Mouse (Mus musculus): Measurements from ENCODE around the gene Fhod1. TPM values are rescaled to one million over a fixed set of nuclear protein-coding genes. Genes with fewer than 3 reads are reported as not detected.

Fhod1 gene
- total RNA-seq, 2 experiments from 2014 or later = 5.1 to 12.6 TPM

- no peak for ATAC-seq (ENCODE audit: poor library complexity, severe bottlenecking)
These were observed 2.4 kb upstream of the Fhod1 start for GRCm38 (mm10) chr8:105350186-105350585.

- ATAC-seq (ENCODE audit: poor library complexity, severe bottlenecking) = no peak
These were observed 1.5 kb upstream of the Fhod1 start for GRCm38 (mm10) chr8:105349096-105349771.

- no peak for ATAC-seq (ENCODE audit: poor library complexity, severe bottlenecking)
These were observed 820 bp upstream of the Fhod1 start, which contains the start of gene Slc9a5 for GRCm38 (mm10) chr8:105348450-105349095. TSS of gene Slc9a5 (plus strand) at chr8:105348843.

- ATAC-seq (ENCODE audit: poor library complexity, severe bottlenecking) = 0 out of 2 replicates have a peak, but pooled peaks have one; percentile 0
These were observed 934 bp downstream of the Fhod1 start for GRCm38 (mm10) chr8:105346611-105347427.

GRCm38 (mm10) chr8:105345061-105345975, 2.4 kb downstream of the Fhod1 start:
- ATAC-seq (ENCODE audit: poor library complexity, severe bottlenecking) = peak; percentile 53

DNA sequence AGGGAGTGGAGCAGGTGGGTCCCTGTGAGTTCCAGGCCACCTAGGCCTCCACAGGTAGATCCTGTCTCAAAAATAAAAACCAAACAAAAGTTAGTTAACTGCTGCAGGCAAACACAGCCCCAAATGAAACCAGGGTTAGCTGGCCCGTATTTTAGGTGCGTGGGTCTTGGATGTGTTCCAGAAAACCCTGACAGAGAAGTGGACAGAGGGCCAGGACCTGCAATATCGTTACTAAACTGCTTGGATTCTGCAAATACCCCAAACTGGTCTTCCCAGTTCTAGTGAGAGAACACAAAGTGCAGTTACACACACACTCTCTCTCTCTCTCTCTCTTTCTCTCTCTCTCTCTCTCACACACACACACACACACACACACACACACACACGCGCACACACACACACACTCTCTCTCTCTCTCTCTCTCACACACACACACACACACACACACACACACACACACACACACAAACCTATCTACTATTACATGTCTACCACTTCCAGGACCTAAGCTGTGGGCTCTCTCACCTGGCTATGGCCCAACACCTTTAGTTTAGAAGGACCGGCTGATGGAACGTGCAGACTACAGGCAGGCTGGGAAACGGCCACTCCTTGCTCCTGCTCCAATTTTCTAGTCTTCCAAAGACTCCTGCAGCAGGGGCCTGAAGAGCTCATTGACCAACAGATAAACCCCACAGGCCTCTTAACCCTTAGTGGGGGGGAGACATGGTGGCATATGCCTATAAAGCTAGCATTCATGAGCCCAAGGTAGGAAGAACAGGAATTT, 3.8 kb downstream of the Fhod1 start:
- ATAC-seq (ENCODE audit: poor library complexity, severe bottlenecking) = no peak

DNA sequence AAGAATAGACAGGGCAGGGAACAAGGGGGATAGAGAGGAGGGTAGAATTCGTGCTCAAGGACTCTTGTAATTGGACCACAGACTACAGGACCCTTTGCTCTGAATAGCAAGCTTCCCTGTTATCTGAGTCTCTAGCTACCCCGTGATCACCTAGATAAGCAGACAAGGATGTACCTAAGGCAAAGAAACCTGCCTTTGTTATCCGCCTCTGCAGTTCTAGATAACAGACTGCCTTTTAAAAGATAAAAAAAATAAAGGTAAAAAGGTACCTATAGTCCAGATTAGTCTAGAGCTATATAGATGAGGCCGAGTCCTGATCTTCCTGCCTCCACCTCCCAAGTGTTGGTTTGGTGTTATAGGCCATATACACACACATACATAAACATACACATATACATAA, 5.0 kb downstream of the Fhod1 start:
- no peak for ATAC-seq (ENCODE audit: poor library complexity, severe bottlenecking)

- ATAC-seq (ENCODE audit: poor library complexity, severe bottlenecking) = no peak
These were observed 6.4 kb downstream of the Fhod1 start for GRCm38 (mm10) chr8:105341399-105341798.

- no peak for ATAC-seq (ENCODE audit: poor library complexity, severe bottlenecking)
These were observed 7.7 kb downstream of the Fhod1 start for GRCm38 (mm10) chr8:105339886-105340635.

DNA sequence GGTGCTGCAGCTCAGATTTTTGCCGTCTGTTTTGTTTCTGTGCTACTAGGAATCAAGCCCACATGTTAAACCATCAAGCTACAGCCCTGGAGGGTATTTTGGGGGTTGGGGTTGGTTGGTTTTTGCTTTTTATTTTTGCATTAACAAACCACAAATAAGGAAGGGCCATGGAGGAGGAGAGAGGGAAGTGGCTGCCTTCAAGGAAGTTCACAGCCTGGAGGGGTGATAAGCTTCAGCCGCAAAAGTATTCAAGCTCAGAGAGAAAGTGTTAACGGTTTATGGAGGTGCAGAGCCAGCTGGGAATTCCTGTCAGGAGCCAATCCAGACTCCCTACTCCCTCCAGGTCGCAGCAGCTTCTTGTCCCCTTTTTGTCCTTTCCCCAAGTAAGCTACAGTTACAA, 8.8 kb downstream of the Fhod1 start:
- ATAC-seq (ENCODE audit: poor library complexity, severe bottlenecking) = peak; percentile 60

DNA sequence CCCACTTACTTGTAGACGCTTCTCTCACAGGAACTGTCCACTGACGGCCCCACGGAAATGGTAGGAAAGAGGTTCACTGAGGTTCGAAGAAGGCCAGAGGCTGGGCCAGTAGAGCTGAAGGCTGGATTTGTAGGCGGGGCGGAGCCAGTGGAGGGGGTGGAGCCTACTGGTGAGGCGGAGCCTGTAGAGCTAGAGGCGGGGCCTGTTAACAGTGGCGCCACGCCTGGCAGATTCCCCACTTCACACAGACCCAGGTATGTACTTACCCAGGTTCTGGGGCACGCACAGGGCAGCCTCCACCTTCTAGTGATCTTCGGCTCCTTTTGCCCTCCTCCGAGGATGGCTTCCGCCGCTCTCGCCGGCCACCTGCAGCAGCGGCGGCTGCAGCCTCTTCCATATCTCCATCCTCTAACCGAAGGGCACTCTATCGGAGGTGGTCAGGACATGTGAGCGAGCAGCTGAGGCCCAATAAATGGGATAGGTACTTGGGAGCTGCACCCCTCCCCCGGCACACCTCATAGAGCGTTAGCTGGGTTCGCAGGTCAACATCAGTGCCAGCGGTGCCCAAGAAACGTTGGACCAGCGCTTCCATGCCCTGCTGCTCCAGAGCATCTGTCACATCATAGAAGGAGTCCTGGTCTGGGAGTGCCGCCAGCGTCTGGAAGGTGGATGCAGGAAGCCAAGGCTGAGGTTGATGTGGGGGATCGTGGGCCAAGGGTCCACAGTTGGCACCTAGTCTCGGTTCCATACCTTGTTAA, 11.2 kb downstream of the Fhod1 start:
- no peak for ATAC-seq (ENCODE audit: poor library complexity, severe bottlenecking)

- ATAC-seq (ENCODE audit: poor library complexity, severe bottlenecking) = no peak
These were observed 15.2 kb downstream of the Fhod1 start for GRCm38 (mm10) chr8:105332523-105332922.

DNA sequence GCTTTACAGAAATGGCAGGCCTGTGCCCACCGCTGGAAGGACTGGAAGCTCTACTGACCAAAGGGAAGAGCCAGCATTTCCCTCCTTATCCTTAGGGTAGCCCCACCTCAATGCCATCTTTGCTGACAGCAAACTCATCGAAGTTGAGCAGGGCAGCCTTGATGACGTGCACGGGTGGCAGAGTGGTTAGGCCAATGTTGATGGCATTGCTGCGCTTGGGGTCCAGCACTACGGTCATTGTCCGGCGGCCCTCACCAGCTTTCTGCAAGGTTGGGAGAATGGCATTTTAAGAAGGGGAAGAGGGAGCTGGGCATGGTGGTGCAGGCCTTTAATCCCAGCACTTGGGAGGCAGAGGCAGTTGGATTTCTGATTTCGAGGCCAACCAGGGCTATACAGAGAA, 15.8 kb downstream of the Fhod1 start:
- no peak for ATAC-seq (ENCODE audit: poor library complexity, severe bottlenecking)

GRCm38 (mm10) chr8:105331469-105331868, 16.3 kb downstream of the Fhod1 start:
- no peak for ATAC-seq (ENCODE audit: poor library complexity, severe bottlenecking)

GRCm38 (mm10) chr8:105330325-105330724, 17.4 kb downstream of the Fhod1 start:
- ATAC-seq (ENCODE audit: poor library complexity, severe bottlenecking) = no peak

DNA sequence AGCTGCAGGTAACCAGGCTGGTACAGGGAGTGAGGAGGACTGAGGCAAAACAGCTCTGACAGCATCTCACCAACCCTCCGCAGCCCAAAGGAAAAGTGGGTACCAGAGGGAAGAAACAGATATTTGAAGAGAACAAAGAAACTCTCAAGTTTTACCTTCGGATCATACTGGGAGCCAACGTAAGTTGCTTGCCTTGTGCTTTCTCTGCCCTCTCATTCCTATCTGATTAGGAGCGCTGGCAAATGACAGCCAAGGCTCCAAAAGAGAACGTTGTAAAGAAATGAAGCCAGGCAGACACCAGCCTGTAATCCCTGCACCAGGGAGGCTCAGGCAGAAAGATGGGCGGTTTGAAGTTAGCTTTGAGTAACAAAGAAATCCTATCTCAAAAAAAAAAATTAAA, 20.8 kb downstream of the Fhod1 start:
- no peak for ATAC-seq (ENCODE audit: poor library complexity, severe bottlenecking)

GRCm38 (mm10) chr8:105326141-105326672, 21.5 kb downstream of the Fhod1 start, which contains the start of the genes Lrrc29 and Tmem208:
TSS of gene Lrrc29 (minus strand) at chr8:105326278.
TSS of gene Tmem208 (plus strand) at chr8:105326354.
- peak; percentile 96 for ATAC-seq (ENCODE audit: poor library complexity, severe bottlenecking)

GRCm38 (mm10) chr8:105325641-105326093, 22.1 kb downstream of the Fhod1 start:
- no peak for ATAC-seq (ENCODE audit: poor library complexity, severe bottlenecking)

Measured in megakaryocyte, adult 5-6 weeks (primary cell).